Mouse (Mus musculus): ENCODE measurements around the gene Ubald1.

DNA sequence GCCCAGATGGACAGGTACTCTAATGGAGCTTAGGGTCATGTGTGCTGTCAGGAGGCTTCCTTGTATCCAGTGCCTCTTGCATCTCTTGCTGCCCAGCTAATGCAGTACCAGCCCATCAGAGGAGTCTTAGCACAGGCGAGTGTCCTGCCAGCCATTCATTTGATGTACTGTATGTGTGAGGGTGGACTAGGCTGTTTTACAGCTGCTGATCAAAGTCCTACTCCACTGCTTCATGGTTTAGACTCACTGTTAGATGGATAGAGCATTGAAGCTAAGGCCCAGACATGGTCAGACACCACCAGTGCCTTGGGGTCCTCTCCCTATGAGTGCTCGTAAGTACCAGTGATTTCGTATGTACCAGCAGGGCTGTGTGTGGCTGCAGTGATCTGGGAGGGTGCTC is 24.8 kb upstream of the Ubald1 start:
- TF ChIP-seq CTCF (IDR thresholded peaks at IDR 0.05; ENCODE audit: insufficient read depth, low read length) (no peak), POLR2A (IDR thresholded peaks at IDR 0.05; ENCODE audit: borderline replicate concordance, extremely low read depth, low read depth, low read length) (no peak)
